Mouse (Mus musculus): Measurements from ENCODE around the gene Gjd3. TPM values are rescaled to one million over a fixed set of nuclear protein-coding genes. Genes with fewer than 3 reads are reported as not detected.

Gjd3 gene
- polyA plus RNA-seq, 1 experiment from 2014 or later = 3.1 TPM

GRCm38 (mm10) chr11:98949242-98949957 is 33.4 kb downstream of the Gjd3 start:
- WGBS = 77% methylated on average over 10 of the region's 12 CpGs
- H3K4me2 ChIP-seq = no peak overlapping the region
- no peaks in the 10 kb centered on the region for H3K27me3 ChIP-seq
- peaks cover 60% of the 10 kb centered on the region for H3K4me1 ChIP-seq (replicated peaks)
- no peaks in the 10 kb centered on the region for H3K9me3 ChIP-seq
- no peak overlapping the region for H3K27ac ChIP-seq (replicated peaks)
- no peak overlapping the region for H3K4me3 ChIP-seq
- H3K36me3 ChIP-seq = no peaks in the 10 kb centered on the region
- no peak overlapping the region for H3K9ac ChIP-seq
- ATAC-seq (ENCODE audit: low FRiP score, low read depth) = no peak

- 86% methylated on average over 18 of the region's 18 CpGs for WGBS
- peaks cover 61% of the 10 kb centered on the region for H3K4me1 ChIP-seq (replicated peaks)
Measured at GRCm38 (mm10) chr11:98947969-98948569, 34.7 kb downstream of the Gjd3 start.

GRCm38 (mm10) chr11:98945605-98945977 is 37.2 kb downstream of the Gjd3 start:
- WGBS = 55% methylated on average over 3 of the region's 3 CpGs
- no peak for ATAC-seq (ENCODE audit: low FRiP score, low read depth)
- no peak overlapping the region for H3K9ac ChIP-seq
- H3K36me3 ChIP-seq = no peaks in the 10 kb centered on the region
- H3K4me2 ChIP-seq = no peak overlapping the region
- H3K27ac ChIP-seq (replicated peaks) = no peak overlapping the region
- H3K4me1 ChIP-seq (replicated peaks) = peaks cover 73% of the 10 kb centered on the region
- H3K9me3 ChIP-seq = no peaks in the 10 kb centered on the region
- H3K27me3 ChIP-seq = no peaks in the 10 kb centered on the region
- no peak overlapping the region for H3K4me3 ChIP-seq

More at GRCm38 (mm10) chr11:98947969-98948569, 34.7 kb downstream of the Gjd3 start:
- H3K36me3 ChIP-seq = no peaks in the 10 kb centered on the region
- no peak overlapping the region for H3K4me2 ChIP-seq
- H3K9ac ChIP-seq = no peak overlapping the region
- H3K27ac ChIP-seq (replicated peaks) = no peak overlapping the region
- no peaks in the 10 kb centered on the region for H3K9me3 ChIP-seq
- H3K4me3 ChIP-seq = no peak overlapping the region
- no peaks in the 10 kb centered on the region for H3K27me3 ChIP-seq
- ATAC-seq (ENCODE audit: low FRiP score, low read depth) = no peak

GRCm38 (mm10) chr11:98944897-98945604 is 37.8 kb downstream of the Gjd3 start:
- no peaks in the 10 kb centered on the region for H3K36me3 ChIP-seq
- H3K4me3 ChIP-seq = no peak overlapping the region
- no peaks in the 10 kb centered on the region for H3K9me3 ChIP-seq
- 0 out of 2 replicates have a peak overlapping the region, but pooled peaks have one; percentile 25 for H3K27ac ChIP-seq (replicated peaks)
- no peaks in the 10 kb centered on the region for H3K27me3 ChIP-seq
- H3K4me2 ChIP-seq = no peak overlapping the region
- 45% methylated on average over 11 of the region's 11 CpGs for WGBS
- H3K9ac ChIP-seq = no peak overlapping the region
- no peak for ATAC-seq (ENCODE audit: low FRiP score, low read depth)
- H3K4me1 ChIP-seq (replicated peaks) = peaks cover 73% of the 10 kb centered on the region

- peak overlapping the region; percentile 89 for H3K27ac ChIP-seq (replicated peaks)
- H3K9ac ChIP-seq = no peak overlapping the region
- no peak overlapping the region for H3K4me3 ChIP-seq
- no peak for ATAC-seq (ENCODE audit: low FRiP score, low read depth)
- H3K27me3 ChIP-seq = no peaks in the 10 kb centered on the region
- no peaks in the 10 kb centered on the region for H3K9me3 ChIP-seq
- no peaks in the 10 kb centered on the region for H3K36me3 ChIP-seq
- peaks cover 76% of the 10 kb centered on the region for H3K4me1 ChIP-seq (replicated peaks)
- 28% methylated on average over 14 of the region's 14 CpGs for WGBS
- H3K4me2 ChIP-seq = no peak overlapping the region
Measured at GRCm38 (mm10) chr11:98943741-98944461, 38.9 kb downstream of the Gjd3 start.

GRCm38 (mm10) chr11:98942923-98943641 is 39.7 kb downstream of the Gjd3 start:
- Histone ChIP-seq H3K4me3 (no peak overlapping the region), H3K9ac (no peak overlapping the region), H3K27ac (replicated peaks) (peak overlapping the region; percentile 89), H3K4me1 (replicated peaks) (peaks cover 85% of the 10 kb centered on the region), H3K27me3 (no peaks in the 10 kb centered on the region), H3K4me2 (peak overlapping the region; percentile 98; the same call in 1 of the 2 replicates), H3K36me3 (no peaks in the 10 kb centered on the region), H3K9me3 (no peaks in the 10 kb centered on the region)
- ATAC-seq (ENCODE audit: low FRiP score, low read depth) = no peak
- WGBS = 55% methylated on average over 8 of the region's 8 CpGs

- WGBS = 60% methylated on average over 3 of the region's 3 CpGs
- H3K9me3 ChIP-seq = no peaks in the 10 kb centered on the region
- ATAC-seq (ENCODE audit: low FRiP score, low read depth) = no peak
Measured at GRCm38 (mm10) chr11:98942555-98942922, 40.3 kb downstream of the Gjd3 start.

GRCm38 (mm10) chr11:98941826-98942550 is 40.8 kb downstream of the Gjd3 start:
- peak; percentile 43 for ATAC-seq (ENCODE audit: low FRiP score, low read depth)
- 3% methylated on average over 15 of the region's 15 CpGs for WGBS
- Histone ChIP-seq H3K36me3 (no peaks in the 10 kb centered on the region), H3K9me3 (no peaks in the 10 kb centered on the region), H3K9ac (peak overlapping the region; percentile 62), H3K4me1 (replicated peaks) (peaks cover 86% of the 10 kb centered on the region), H3K4me2 (peak overlapping the region; percentile 98), H3K27me3 (no peaks in the 10 kb centered on the region), H3K4me3 (peak overlapping the region; percentile 50), H3K27ac (replicated peaks) (peak overlapping the region; percentile 89)

More at GRCm38 (mm10) chr11:98942555-98942922, 40.3 kb downstream of the Gjd3 start:
- no peaks in the 10 kb centered on the region for H3K27me3 ChIP-seq
- peak overlapping the region; percentile 98 for H3K4me2 ChIP-seq
- peak overlapping the region; percentile 50 for H3K4me3 ChIP-seq
- peak overlapping the region; percentile 89 for H3K27ac ChIP-seq (replicated peaks)
- no peaks in the 10 kb centered on the region for H3K36me3 ChIP-seq
- H3K9ac ChIP-seq = peak overlapping the region; percentile 62
- H3K4me1 ChIP-seq (replicated peaks) = peaks cover 87% of the 10 kb centered on the region

GRCm38 (mm10) chr11:98941341-98941825 is 41.4 kb downstream of the Gjd3 start:
- Histone ChIP-seq H3K9ac (peak overlapping the region; percentile 62), H3K4me3 (peak overlapping the region; percentile 50), H3K27ac (replicated peaks) (peak overlapping the region; percentile 89), H3K9me3 (no peaks in the 10 kb centered on the region), H3K27me3 (no peaks in the 10 kb centered on the region), H3K36me3 (no peaks in the 10 kb centered on the region), H3K4me2 (peak overlapping the region; percentile 98), H3K4me1 (replicated peaks) (peaks cover 92% of the 10 kb centered on the region)
- ATAC-seq (ENCODE audit: low FRiP score, low read depth) = no peak
- WGBS = 4% methylated on average over 10 of the region's 12 CpGs

GRCm38 (mm10) chr11:98940776-98941175 is 42.0 kb downstream of the Gjd3 start:
- Histone ChIP-seq H3K9ac (no peak overlapping the region), H3K4me3 (no peak overlapping the region), H3K4me2 (peak overlapping the region; percentile 98), H3K4me1 (replicated peaks) (peaks cover 97% of the 10 kb centered on the region), H3K36me3 (no peaks in the 10 kb centered on the region), H3K9me3 (no peaks in the 10 kb centered on the region), H3K27ac (replicated peaks) (peak overlapping the region; percentile 89; the same call in 1 of the 2 replicates), H3K27me3 (no peaks in the 10 kb centered on the region)
- WGBS = 57% methylated on average over 3 of the region's 3 CpGs
- ATAC-seq (ENCODE audit: low FRiP score, low read depth) = no peak

Data from hindbrain, embryonic 15.5 days (tissue).